Mouse (Mus musculus) layer of hippocampus, postnatal 25 days (tissue): ENCODE data around the gene Usp22. TPM values are rescaled to one million over a fixed set of nuclear protein-coding genes. Genes with fewer than 3 reads are reported as not detected.

Experiments
- DNase-seq, 2 experiments: peaks; one replicate each; pipeline ENCODE4 v3.0.0; 2022; ENCODE audit warnings: mixed read lengths in 2 of 2, low spot score in 1 of 2; ENCODE audit errors: extremely low spot score in 1 of 2
- total RNA-seq, 2 experiments: library from RNA; stranded (reverse); gene quantifications; 2 replicates each; pipeline ENCODE4 v1.2.3; 2021

Gene Usp22
- total RNA-seq, 2 experiments from 2014 or later: 218 to 235 TPM

GRCm38 (mm10) chr11:61110113-61110512 lies 64.7 kb downstream of the Usp22 start:
- no peak for DNase-seq

- no peak for DNase-seq
These were observed 65.1 kb downstream of the Usp22 start for GRCm38 (mm10) chr11:61109707-61110106.

GRCm38 (mm10) chr11:61108911-61109361 lies 65.9 kb downstream of the Usp22 start:
- DNase-seq: no peak

- DNase-seq: peak; percentile 83 to 96
These were observed 70.5 kb downstream of the Usp22 start for GRCm38 (mm10) chr11:61104241-61104901.

GRCm38 (mm10) chr11:61102397-61103339 lies 72.2 kb downstream of the Usp22 start:
- DNase-seq: no peak

Other genes starting within 250 kb of the Usp22 start
- gene Map2k3, start 243.0 kb downstream of the Usp22 start, total RNA-seq: 10 to 100 TPM; 12.4 to 13.4 TPM
- 1 to 10 TPM; 6.4 to 7.0 TPM for gene Kcnj12, start 152.5 kb downstream of the Usp22 start, total RNA-seq
- 1 to 10 TPM; 1.6 to 1.7 TPM for gene Tnfrsf13b, start 48.3 kb downstream of the Usp22 start, total RNA-seq
- 1 to 10 TPM in 1 of 2 experiments, under 1 TPM in 1; 0.56 to 1.2 TPM for gene Aldh3a1, start 32.5 kb upstream of the Usp22 start, total RNA-seq
- 10 to 100 TPM; 56.1 to 63.8 TPM for gene Aldh3a2, start 92.4 kb upstream of the Usp22 start, total RNA-seq
- not detected for gene Slc47a2, start 167.8 kb upstream of the Usp22 start, total RNA-seq
- 1 to 10 TPM; 1.2 to 2.8 TPM for gene Slc47a1, start 203.3 kb upstream of the Usp22 start, total RNA-seq